Mouse (Mus musculus) E14TG2a.4 (cell line): ENCODE data around the gene Ablim1.

ENCODE experiments used
- CTCF ChIP-seq: conservative IDR thresholded peaks from 2 replicates; pipeline ENCODE4 v1.5.1; 2014; ENCODE audit warnings: low read length
- NANOG ChIP-seq: IDR thresholded peaks from 2 replicates; pipeline ENCODE4 v1.6.1; 2014; ENCODE audit warnings: borderline replicate concordance, low read length, mixed read lengths
- POU5F1 ChIP-seq: IDR thresholded peaks from 2 replicates; pipeline ENCODE4 v1.6.1; 2014; ENCODE audit warnings: low read length, borderline replicate concordance

GRCm38 (mm10) chr19:57180908-57181307, 133.8 kb downstream of the Ablim1 start:
- TF ChIP-seq CTCF (no peak), NANOG (no peak), POU5F1 (no peak)
